Mouse (Mus musculus) G1E-ER4 (cell line): Measurements from ENCODE around the gene Neurl3. TPM values are rescaled to one million over a fixed set of nuclear protein-coding genes. Genes with fewer than 3 reads are reported as not detected.

Experiments
- GATA1 ChIP-seq: IDR thresholded peaks from one replicate; pipeline ENCODE4 v1.8.0; 2012; ENCODE audit warnings: low read length, inconsistent platforms
- polyA plus RNA-seq: library from polyadenylated mRNA; stranded (reverse); fragments of >175 nt; gene quantifications from 2 replicates; pipeline ENCODE4 v1.2.3, GENCODE M21; 2012

Gene Neurl3
- polyA plus RNA-seq, 1 experiment = 13.0 TPM

- no peak for TF ChIP-seq GATA1
These were observed 2.8 kb downstream of the Neurl3 start for GRCm38 (mm10) chr1:36271516-36272230.

GRCm38 (mm10) chr1:36270666-36271065 lies 3.8 kb downstream of the Neurl3 start:
- no peak for TF ChIP-seq GATA1

GRCm38 (mm10) chr1:36269121-36269795 lies 5.2 kb downstream of the Neurl3 start:
- TF ChIP-seq GATA1 = no peak

GRCm38 (mm10) chr1:36267595-36267994 lies 6.9 kb downstream of the Neurl3 start:
- no peak for TF ChIP-seq GATA1

GRCm38 (mm10) chr1:36266293-36266692 lies 8.2 kb downstream of the Neurl3 start:
- no peak for TF ChIP-seq GATA1

GRCm38 (mm10) chr1:36263833-36264488 lies 10.5 kb downstream of the Neurl3 start:
- TF ChIP-seq GATA1 = peak; percentile 37

- TF ChIP-seq GATA1 = no peak
These were observed 12.6 kb downstream of the Neurl3 start for GRCm38 (mm10) chr1:36261708-36262504.

GRCm38 (mm10) chr1:36260418-36260817 lies 14.1 kb downstream of the Neurl3 start:
- no peak for TF ChIP-seq GATA1

- TF ChIP-seq GATA1 = no peak
These were observed 15.2 kb downstream of the Neurl3 start for GRCm38 (mm10) chr1:36259281-36259680.

- no peak for TF ChIP-seq GATA1
These were observed 15.8 kb downstream of the Neurl3 start for GRCm38 (mm10) chr1:36258631-36259030.

- no peak for TF ChIP-seq GATA1
These were observed 17.2 kb downstream of the Neurl3 start for GRCm38 (mm10) chr1:36257276-36257675.

- no peak for TF ChIP-seq GATA1
These were observed 18.4 kb downstream of the Neurl3 start for GRCm38 (mm10) chr1:36255871-36256640.

GRCm38 (mm10) chr1:36254635-36255360 lies 19.7 kb downstream of the Neurl3 start:
- TF ChIP-seq GATA1 = no peak

GRCm38 (mm10) chr1:36252791-36253190 lies 21.7 kb downstream of the Neurl3 start:
- no peak for TF ChIP-seq GATA1
